Mouse (Mus musculus) embryonic facial prominence, embryonic 11.5 days (tissue): ENCODE data around the gene Dmgdh. TPM values are rescaled to one million over a fixed set of nuclear protein-coding genes. Genes with fewer than 3 reads are reported as not detected.

Experiments used
- ATAC-seq: fragments of 200-750 bp; cut with Nextera tagmentation; replicated peaks from 2 replicates; pipeline ENCODE4 v1.8.0; 2017; ENCODE audit warnings: low read depth; ENCODE audit not compliant: insufficient number of reproducible peaks, low FRiP score, low TSS enrichment
- DNase-seq: peaks from one replicate; pipeline ENCODE4 v3.0.0-alpha.2; 2015; ENCODE audit warnings: low spot score
- H3K27ac ChIP-seq: fragments of 300-500 bp; sonication (generic); replicated peaks from 2 replicates; pipeline ENCODE4 v1.5.1; 2014; ENCODE audit warnings: mild to moderate bottlenecking, low read depth, low read length, control low read depth
- H3K27me3 ChIP-seq: fragments of 300-500 bp; sonication (generic); 2 replicates; pipeline ENCODE4 v1.6.1; 2014; ENCODE audit warnings: mild to moderate bottlenecking, low read length, moderate library complexity, mixed read lengths; ENCODE audit not compliant: control insufficient read depth, insufficient read depth
- H3K36me3 ChIP-seq: fragments of 300-500 bp; sonication (generic); replicated peaks from 2 replicates; pipeline ENCODE4 v1.6.1; 2014; ENCODE audit warnings: low read depth, mild to moderate bottlenecking, low read length, moderate library complexity, mixed read lengths; ENCODE audit not compliant: control insufficient read depth, insufficient read depth
- H3K4me1 ChIP-seq: fragments of 300-500 bp; sonication (generic); 2 replicates; pipeline ENCODE4 v1.6.1; 2014; ENCODE audit warnings: low read length, mixed read lengths; ENCODE audit not compliant: control insufficient read depth, insufficient read depth
- H3K4me2 ChIP-seq: fragments of 300-500 bp; sonication (generic); 2 replicates; pipeline ENCODE4 v1.6.1; 2014; ENCODE audit warnings: low read depth, mild to moderate bottlenecking, control low read depth, low read length, moderate library complexity
- H3K4me3 ChIP-seq: fragments of 300-500 bp; sonication (generic); 2 replicates; pipeline ENCODE4 v1.5.1; 2014; ENCODE audit warnings: low read depth, low read length, control low read depth
- H3K9ac ChIP-seq: fragments of 300-500 bp; sonication (generic); replicated peaks from 2 replicates; pipeline ENCODE4 v1.6.1; 2014; ENCODE audit warnings: mild to moderate bottlenecking, control low read depth, low read length
- H3K9me3 ChIP-seq: fragments of 300-500 bp; sonication (generic); replicated peaks from 2 replicates; pipeline ENCODE4 v1.6.1; 2016; ENCODE audit warnings: mild to moderate bottlenecking, low read length, inconsistent platforms, mixed read lengths; ENCODE audit not compliant: control insufficient read depth
- WGBS: fragments of 180-500 bp; shearing (Covaris S2); extraction: QIAGEN DNeasy Blood & Tissue Kit; methylation state at CpG from one replicate; pipeline ENCODE4 v1.1.7; 2014; 5-methylcytosine and 5-hydroxymethylcytosine counted together
- polyA plus RNA-seq: library from polyadenylated mRNA; unstranded; fragments of >200 nt; fragmentation: Nextera tagmentation; extraction: Ambion mirVana; gene quantifications from 2 replicates; pipeline ENCODE4 v1.2.1, GENCODE M21; 2014

Dmgdh gene
- polyA plus RNA-seq, 1 experiment from 2014 or later = not detected

GRCm38 (mm10) chr13:93685226-93685625 lies 11.0 kb downstream of the Dmgdh start:
- 76% methylated on average over 4 of the region's 4 CpGs for WGBS
- H3K27me3 ChIP-seq = no peaks in the 10 kb centered on the region

GRCm38 (mm10) chr13:93687321-93687720 lies 13.1 kb downstream of the Dmgdh start:
- no peaks in the 10 kb centered on the region for H3K4me1 ChIP-seq
- WGBS = 12% methylated on average over 5 of the region's 5 CpGs
- ATAC-seq (no peak), DNase-seq (no peak)
- no peaks in the 10 kb centered on the region for H3K9me3 ChIP-seq
- no peaks in the 10 kb centered on the region for H3K36me3 ChIP-seq
- no peak overlapping the region for H3K4me3 ChIP-seq
- H3K27ac ChIP-seq = no peak overlapping the region
- no peaks in the 10 kb centered on the region for H3K27me3 ChIP-seq
- no peak overlapping the region for H3K9ac ChIP-seq
- no peak overlapping the region for H3K4me2 ChIP-seq

More at GRCm38 (mm10) chr13:93685226-93685625, 11.0 kb downstream of the Dmgdh start:
- no peaks in the 10 kb centered on the region for H3K36me3 ChIP-seq
- no peak overlapping the region for H3K27ac ChIP-seq
- H3K4me3 ChIP-seq = no peak overlapping the region
- no peak overlapping the region for H3K4me2 ChIP-seq
- H3K9ac ChIP-seq = no peak overlapping the region
- no peaks in the 10 kb centered on the region for H3K9me3 ChIP-seq
- DNase-seq (no peak), ATAC-seq (no peak)
- no peaks in the 10 kb centered on the region for H3K4me1 ChIP-seq

- ATAC-seq (no peak), DNase-seq (no peak)
- H3K36me3 ChIP-seq = no peaks in the 10 kb centered on the region
- H3K4me2 ChIP-seq = no peak overlapping the region
- H3K9me3 ChIP-seq = no peaks in the 10 kb centered on the region
- no peak overlapping the region for H3K9ac ChIP-seq
- 93% methylated on average over 3 of the region's 3 CpGs for WGBS
- no peaks in the 10 kb centered on the region for H3K4me1 ChIP-seq
- H3K4me3 ChIP-seq = no peak overlapping the region
- no peak overlapping the region for H3K27ac ChIP-seq
- no peaks in the 10 kb centered on the region for H3K27me3 ChIP-seq
These were observed 15.3 kb downstream of the Dmgdh start for GRCm38 (mm10) chr13:93689566-93689965.

GRCm38 (mm10) chr13:93690821-93691220 lies 16.6 kb downstream of the Dmgdh start:
- Histone ChIP-seq H3K27me3 (no peaks in the 10 kb centered on the region), H3K4me1 (no peaks in the 10 kb centered on the region), H3K9ac (no peak overlapping the region), H3K4me3 (no peak overlapping the region), H3K27ac (no peak overlapping the region), H3K9me3 (no peaks in the 10 kb centered on the region), H3K4me2 (no peak overlapping the region), H3K36me3 (no peaks in the 10 kb centered on the region)
- ATAC-seq (no peak), DNase-seq (no peak)
- 92% methylated on average over 1 of the region's 1 CpGs for WGBS

- ATAC-seq (no peak), DNase-seq (no peak)
- H3K4me3 ChIP-seq = no peak overlapping the region
- H3K4me1 ChIP-seq = no peaks in the 10 kb centered on the region
- H3K4me2 ChIP-seq = no peak overlapping the region
- H3K9ac ChIP-seq = no peak overlapping the region
- H3K27me3 ChIP-seq = no peaks in the 10 kb centered on the region
- H3K36me3 ChIP-seq = no peaks in the 10 kb centered on the region
- 86% methylated on average over 6 of the region's 6 CpGs for WGBS
- H3K27ac ChIP-seq = no peak overlapping the region
- H3K9me3 ChIP-seq = no peaks in the 10 kb centered on the region
These were observed 24.6 kb downstream of the Dmgdh start for GRCm38 (mm10) chr13:93698866-93699265.

- 50% methylated on average over 4 of the region's 4 CpGs for WGBS
- no peak overlapping the region for H3K4me2 ChIP-seq
- no peak overlapping the region for H3K9ac ChIP-seq
- DNase-seq = no peak
- H3K36me3 ChIP-seq = no peaks in the 10 kb centered on the region
- H3K27ac ChIP-seq = no peak overlapping the region
- no peaks in the 10 kb centered on the region for H3K27me3 ChIP-seq
- no peak for ATAC-seq
- H3K4me1 ChIP-seq = no peaks in the 10 kb centered on the region
- H3K9me3 ChIP-seq = no peaks in the 10 kb centered on the region
- H3K4me3 ChIP-seq = no peak overlapping the region
These were observed 31.5 kb downstream of the Dmgdh start for GRCm38 (mm10) chr13:93705697-93706096.

GRCm38 (mm10) chr13:93707271-93707670 lies 33.0 kb downstream of the Dmgdh start:
- Histone ChIP-seq H3K4me1 (no peaks in the 10 kb centered on the region), H3K4me3 (no peak overlapping the region), H3K27ac (no peak overlapping the region), H3K36me3 (no peaks in the 10 kb centered on the region), H3K4me2 (no peak overlapping the region), H3K9ac (no peak overlapping the region), H3K9me3 (no peaks in the 10 kb centered on the region), H3K27me3 (no peaks in the 10 kb centered on the region)
- 87% methylated on average over 4 of the region's 4 CpGs for WGBS
- DNase-seq (no peak), ATAC-seq (no peak)

- Histone ChIP-seq H3K9me3 (no peaks in the 10 kb centered on the region), H3K4me1 (no peaks in the 10 kb centered on the region), H3K27ac (no peak overlapping the region), H3K27me3 (no peaks in the 10 kb centered on the region), H3K4me3 (no peak overlapping the region), H3K9ac (no peak overlapping the region), H3K4me2 (no peak overlapping the region), H3K36me3 (no peaks in the 10 kb centered on the region)
- ATAC-seq = no peak
- no peak for DNase-seq
- WGBS = 84% methylated on average over 4 of the region's 4 CpGs
These were observed 36.1 kb downstream of the Dmgdh start for GRCm38 (mm10) chr13:93710325-93710724.
